In genomic region chr14:60771057-60771456, GRCm38 (mm10) we compare ENCODE assay signal across 8 mouse cellular contexts. TPM values are rescaled to one million over a fixed set of nuclear protein-coding genes. Genes with fewer than 3 reads are reported as not detected.
DNase-seq lines count a peak whose midpoint lies in the region; ATAC-seq and TF ChIP-seq lines count a peak whose summit lies in the region.

No protein-coding gene starts in this region.

- peak; percentile 98 for TF ChIP-seq CTCF in E14TG2a.4 (conservative IDR thresholded peaks at IDR 0.05; ENCODE audit: low read length)
- peak; percentile 95 for TF ChIP-seq CTCF in liver, postnatal 0 days (IDR thresholded peaks at IDR 0.05; ENCODE audit: low read depth)

- H3K9me3 ChIP-seq in E14TG2a.4 (ENCODE audit: low read length): no peaks in the 10 kb centered on the region
- no peaks in the 10 kb centered on the region for H3K9me3 ChIP-seq in forebrain, embryonic 12.5 days
- H3K9me3 ChIP-seq in liver, postnatal 0 days (ENCODE audit: low read length): no peaks in the 10 kb centered on the region
- H3K9me3 ChIP-seq in neural tube, embryonic 13.5 days: no peaks in the 10 kb centered on the region

- H3K36me3 ChIP-seq in E14TG2a.4 (ENCODE audit: insufficient read depth, low read length): no peaks in the 10 kb centered on the region
- H3K36me3 ChIP-seq in forebrain, embryonic 12.5 days (replicated peaks): no peaks in the 10 kb centered on the region
- no peaks in the 10 kb centered on the region for H3K36me3 ChIP-seq in liver, postnatal 0 days (replicated peaks; ENCODE audit: insufficient read depth, low read length)
- no peaks in the 10 kb centered on the region for H3K36me3 ChIP-seq in neural tube, embryonic 13.5 days

- WGBS in forebrain, embryonic 12.5 days: 5% methylated on average over 8 of the region's 8 CpGs
- WGBS in liver, postnatal 0 days (ENCODE audit: insufficient replicate concordance): 3% methylated on average over 8 of the region's 8 CpGs
- 7% methylated on average over 8 of the region's 8 CpGs for WGBS in neural tube, embryonic 13.5 days

- peaks cover 24% of the 10 kb centered on the region for H3K4me1 ChIP-seq in E14TG2a.4 (replicated peaks; ENCODE audit: low read depth, low read length)
- no peaks in the 10 kb centered on the region for H3K4me1 ChIP-seq in forebrain, embryonic 12.5 days
- H3K4me1 ChIP-seq in liver, postnatal 0 days (ENCODE audit: insufficient read depth): 0 out of 2 replicates have a peak, but pooled peaks cover 2% of the 10 kb centered on the region
- H3K4me1 ChIP-seq in neural tube, embryonic 13.5 days (replicated peaks): no peaks in the 10 kb centered on the region; the same call in 1 of the 2 replicates

- peak; percentile 52 for DNase-seq in c-Kit-positive CD71-positive TER-119-positive erythroid progenitor cells, embryonic 14.5 days (ENCODE audit: low spot score)
- peak; percentile 74 to 81 for DNase-seq in heart, postnatal 14 days
- DNase-seq in layer of hippocampus, adult 11-12 months (ENCODE audit: low spot score): peak; percentile 78
- DNase-seq in liver, postnatal 0 days: peak; percentile 81
- peak; percentile 44 for DNase-seq in testis, postnatal 14 days (ENCODE audit: low spot score)

- no peak for TF ChIP-seq EP300 in liver, postnatal 0 days (IDR thresholded peaks at IDR 0.05; ENCODE audit: low read depth)

- peak; percentile 73 for ATAC-seq in forebrain, embryonic 12.5 days (ENCODE audit: low FRiP score)
- ATAC-seq in liver, postnatal 0 days: peak; percentile 62; the same call in 1 of the 2 replicates
- peak; percentile 85 for ATAC-seq in neural tube, embryonic 13.5 days (ENCODE audit: low read depth)

- H3K27me3 ChIP-seq in E14TG2a.4 (ENCODE audit: insufficient read depth, low read length): no peaks in the 10 kb centered on the region
- H3K27me3 ChIP-seq in forebrain, embryonic 12.5 days: no peaks in the 10 kb centered on the region
- H3K27me3 ChIP-seq in liver, postnatal 0 days (ENCODE audit: insufficient read depth, low read length): no peaks in the 10 kb centered on the region
- no peaks in the 10 kb centered on the region for H3K27me3 ChIP-seq in neural tube, embryonic 13.5 days

- H3K9ac ChIP-seq in forebrain, embryonic 12.5 days: no peak overlapping the region
- H3K9ac ChIP-seq in liver, postnatal 0 days (replicated peaks): no peak overlapping the region
- peak overlapping the region; percentile 54 for H3K9ac ChIP-seq in neural tube, embryonic 13.5 days

- peak overlapping the region; percentile 53 for H3K4me2 ChIP-seq in forebrain, embryonic 12.5 days
- H3K4me2 ChIP-seq in liver, postnatal 0 days (ENCODE audit: low read depth, low read length): peak overlapping the region; percentile 70
- H3K4me2 ChIP-seq in neural tube, embryonic 13.5 days: peak overlapping the region; percentile 54

- intact Hi-C loops in heart, postnatal 14 days (cut with DNase I): loop anchor here (1.0 to 5.0 kb wide), 3 partner anchors 39 to 249 kb away; no protein-coding TSS in a partner anchor

- H3K27ac ChIP-seq in forebrain, embryonic 12.5 days: no peak overlapping the region
- no peak overlapping the region for H3K27ac ChIP-seq in liver, postnatal 0 days (ENCODE audit: low read depth)
- no peak overlapping the region for H3K27ac ChIP-seq in neural tube, embryonic 13.5 days (replicated peaks)

- H3K4me3 ChIP-seq in E14TG2a.4 (replicated peaks; ENCODE audit: low read length): peak overlapping the region; percentile 69
- peak overlapping the region; percentile 32 for H3K4me3 ChIP-seq in forebrain, embryonic 12.5 days (replicated peaks)
- H3K4me3 ChIP-seq in liver, postnatal 0 days (ENCODE audit: low read depth, low read length): peak overlapping the region; percentile 34
- peak overlapping the region; percentile 36 for H3K4me3 ChIP-seq in neural tube, embryonic 13.5 days

RNA-seq across cellular contexts. Expression of gene C1qtnf9, which starts 3.1 kb away (rescaled TPM):
- polyA plus RNA-seq in forebrain, embryonic 12.5 days (2016; fragmentation: Nextera tagmentation; extraction: Ambion mirVana): 0.23 and 0.37 TPM in 2 replicates
- total RNA-seq in heart, postnatal 14 days (2021): 10 to 100 TPM; 42.8 to 43.8 TPM
- polyA plus RNA-seq in liver, postnatal 0 days (2015; fragmentation: Nextera tagmentation; extraction: Ambion mirVana): 0.25 and 0.49 TPM in 2 replicates
- 0.10 and 0.25 TPM in 2 replicates for polyA plus RNA-seq in neural tube, embryonic 13.5 days (2015; fragmentation: Nextera tagmentation; extraction: Ambion mirVana)

RNA-seq across cellular contexts. Expression of gene Mipep, which starts 13.3 kb away (rescaled TPM):
- 22.9 and 23.3 TPM in 2 replicates for polyA plus RNA-seq in forebrain, embryonic 12.5 days (2016; fragmentation: Nextera tagmentation; extraction: Ambion mirVana)
- 10 to 100 TPM; 51.6 to 52.2 TPM for total RNA-seq in heart, postnatal 14 days (2021)
- polyA plus RNA-seq in liver, postnatal 0 days (2015; fragmentation: Nextera tagmentation; extraction: Ambion mirVana): 5.6 and 6.1 TPM in 2 replicates
- polyA plus RNA-seq in neural tube, embryonic 13.5 days (2015; fragmentation: Nextera tagmentation; extraction: Ambion mirVana): 16.1 and 16.9 TPM in 2 replicates
